Mouse (Mus musculus) kidney, adult 2 months (tissue): ENCODE results near the gene Mlxip.

Source experiments
- CTCF ChIP-seq: fragments of 200-500 bp; conservative IDR thresholded peaks from 2 replicates; pipeline ENCODE4 v1.5.1; 2011; ENCODE audit warnings: low read depth, mild to moderate bottlenecking, control low read depth, low read length, moderate library complexity, mixed read lengths; ENCODE audit not compliant: insufficient read depth, insufficient read length
- POLR2A ChIP-seq: fragments of 200-500 bp; IDR thresholded peaks from one replicate; pipeline ENCODE4 v1.6.1; 2011; ENCODE audit warnings: low read depth, low read length, control low read depth

- TF ChIP-seq POLR2A (no peak), CTCF (no peak)
These were observed 18.7 kb upstream of the Mlxip start for GRCm38 (mm10) chr5:123375793-123376452.
